Mouse (Mus musculus) intestine, postnatal 0 days (tissue): ENCODE measurements around the gene Lmntd1. TPM values are rescaled to one million over a fixed set of nuclear protein-coding genes. Genes with fewer than 3 reads are reported as not detected.

ENCODE experiments used
- ATAC-seq: fragments of 200-750 bp; cut with Nextera tagmentation; 2 replicates; pipeline ENCODE4 v1.8.0; 2017; ENCODE audit warnings: mild to moderate bottlenecking, moderate TSS enrichment, moderate library complexity
- H3K27ac ChIP-seq: fragments of 300-500 bp; sonication (generic); 2 replicates; pipeline ENCODE4 v1.5.1; 2014; ENCODE audit warnings: mild to moderate bottlenecking, low read depth, low read length, moderate library complexity
- H3K27me3 ChIP-seq: fragments of 300-500 bp; sonication (generic); replicated peaks from 2 replicates; pipeline ENCODE4 v1.6.1; 2014; ENCODE audit warnings: low read length, mixed read lengths; ENCODE audit not compliant: control insufficient read depth, insufficient read depth
- H3K36me3 ChIP-seq: fragments of 300-500 bp; sonication (generic); 2 replicates; pipeline ENCODE4 v1.6.1; 2014; ENCODE audit warnings: mild to moderate bottlenecking, moderate library complexity; ENCODE audit not compliant: control insufficient read depth, insufficient read depth
- H3K4me1 ChIP-seq: fragments of 300-500 bp; sonication (generic); replicated peaks from 2 replicates; pipeline ENCODE4 v1.6.1; 2014; ENCODE audit warnings: antibody characterized with exemption, low read length, mixed read lengths; ENCODE audit not compliant: control insufficient read depth, insufficient read depth
- H3K4me2 ChIP-seq: fragments of 300-500 bp; sonication (generic); replicated peaks from 2 replicates; pipeline ENCODE4 v1.6.1; 2014; ENCODE audit warnings: low read depth, mild to moderate bottlenecking, moderate library complexity
- H3K4me3 ChIP-seq: fragments of 300-500 bp; sonication (generic); 2 replicates; pipeline ENCODE4 v1.5.1; 2014; ENCODE audit warnings: low read depth, low read length
- H3K9ac ChIP-seq: fragments of 300-500 bp; sonication (generic); 2 replicates; pipeline ENCODE4 v1.6.1; 2014; ENCODE audit warnings: mild to moderate bottlenecking, low read depth, low read length
- H3K9me3 ChIP-seq: fragments of 300-500 bp; sonication (generic); 2 replicates; pipeline ENCODE4 v1.6.1; 2016; ENCODE audit warnings: mixed run types; ENCODE audit not compliant: control insufficient read depth
- CTCF ChIP-seq: sonication (generic); IDR thresholded peaks from 2 replicates; pipeline ENCODE4 v1.5.1; 2016; ENCODE audit warnings: low read depth, mild to moderate bottlenecking, control low read depth, antibody characterized with exemption, moderate library complexity
- WGBS: fragments of 180-500 bp; shearing (Covaris S2); extraction: QIAGEN DNeasy Blood & Tissue Kit; methylation state at CpG from one replicate; pipeline ENCODE4 v1.1.7; 2014; 5-methylcytosine and 5-hydroxymethylcytosine counted together
- polyA plus RNA-seq: library from polyadenylated mRNA; unstranded; fragments of >200 nt; fragmentation: Nextera tagmentation; extraction: Ambion mirVana; gene quantifications from 2 replicates; pipeline ENCODE4 v1.2.1, GENCODE M21; 2015

The Lmntd1 gene
- polyA plus RNA-seq, 1 experiment from 2014 or later, result 0.61 TPM

GRCm38 (mm10) chr6:145557059-145557992, 56.8 kb downstream of the Lmntd1 start:
- Histone ChIP-seq H3K4me1 (no peaks in the 10 kb centered on the region), H3K9ac (no peak overlapping the region), H3K27ac (no peak overlapping the region), H3K27me3 (no peaks in the 10 kb centered on the region), H3K9me3 (no peaks in the 10 kb centered on the region), H3K36me3 (no peaks in the 10 kb centered on the region), H3K4me3 (no peak overlapping the region), H3K4me2 (no peak overlapping the region)
- 46% methylated on average over 15 of the region's 15 CpGs for WGBS
- TF ChIP-seq CTCF, result no peak
- ATAC-seq, result no peak

DNA sequence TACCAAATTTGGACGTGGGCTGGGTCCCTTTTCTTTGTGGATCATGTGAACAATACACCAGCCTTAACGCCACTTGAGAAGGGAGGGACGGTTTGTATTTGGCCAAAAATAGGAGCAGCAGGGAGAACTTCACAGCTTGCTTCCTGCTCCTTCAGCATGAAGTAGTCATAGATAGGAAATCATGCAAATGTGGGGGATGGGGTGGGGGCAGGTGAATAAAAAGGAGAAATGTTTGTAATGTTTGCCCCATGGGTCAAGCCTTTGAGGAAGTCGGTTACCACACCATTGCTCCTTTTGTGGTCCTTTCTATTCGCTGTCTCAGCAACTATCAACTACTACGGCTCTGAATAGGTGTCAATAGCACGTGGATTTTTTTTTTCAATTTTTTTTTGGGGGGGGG, 60.9 kb downstream of the Lmntd1 start:
- no peak for TF ChIP-seq CTCF
- Histone ChIP-seq H3K9ac (no peak overlapping the region), H3K4me3 (no peak overlapping the region), H3K27me3 (no peaks in the 10 kb centered on the region), H3K9me3 (no peaks in the 10 kb centered on the region), H3K4me1 (no peaks in the 10 kb centered on the region), H3K36me3 (no peaks in the 10 kb centered on the region), H3K27ac (no peak overlapping the region), H3K4me2 (no peak overlapping the region)
- no peak for ATAC-seq
- WGBS, result 72% methylated on average over 7 of the region's 7 CpGs

DNA sequence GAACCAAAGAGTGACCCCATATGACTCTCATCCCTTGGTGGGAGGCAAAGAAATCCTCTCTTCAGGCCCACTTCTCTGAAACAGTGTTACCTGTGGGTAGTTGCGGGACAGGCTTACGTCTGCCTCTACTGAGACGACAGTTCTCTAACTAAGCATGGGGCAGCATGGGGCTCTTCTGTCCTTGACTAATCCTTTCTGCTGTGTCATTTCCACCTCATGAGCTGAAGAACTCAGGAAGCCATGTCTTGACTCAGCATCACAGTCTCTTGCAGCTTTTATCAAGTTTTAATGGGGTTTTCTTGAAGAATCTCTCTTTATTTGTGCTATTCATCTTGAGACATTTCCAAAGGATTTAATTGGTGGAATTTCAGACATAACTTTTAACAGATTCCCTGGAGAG, 61.3 kb downstream of the Lmntd1 start:
- Histone ChIP-seq H3K27me3 (no peaks in the 10 kb centered on the region), H3K9me3 (no peaks in the 10 kb centered on the region), H3K4me2 (no peak overlapping the region), H3K4me3 (no peak overlapping the region), H3K9ac (no peak overlapping the region), H3K4me1 (no peaks in the 10 kb centered on the region), H3K27ac (no peak overlapping the region), H3K36me3 (no peaks in the 10 kb centered on the region)
- no peak for ATAC-seq
- 93% methylated on average over 3 of the region's 3 CpGs for WGBS
- no peak for TF ChIP-seq CTCF

- Histone ChIP-seq H3K27me3 (no peaks in the 10 kb centered on the region), H3K4me3 (no peak overlapping the region), H3K36me3 (no peaks in the 10 kb centered on the region), H3K9ac (no peak overlapping the region), H3K4me1 (no peaks in the 10 kb centered on the region), H3K9me3 (no peaks in the 10 kb centered on the region), H3K4me2 (no peak overlapping the region), H3K27ac (no peak overlapping the region)
- 68% methylated on average over 5 of the region's 5 CpGs for WGBS
- TF ChIP-seq CTCF, result no peak
- ATAC-seq, result no peak
Observed at GRCm38 (mm10) chr6:145550993-145551392, 63.1 kb downstream of the Lmntd1 start.

DNA sequence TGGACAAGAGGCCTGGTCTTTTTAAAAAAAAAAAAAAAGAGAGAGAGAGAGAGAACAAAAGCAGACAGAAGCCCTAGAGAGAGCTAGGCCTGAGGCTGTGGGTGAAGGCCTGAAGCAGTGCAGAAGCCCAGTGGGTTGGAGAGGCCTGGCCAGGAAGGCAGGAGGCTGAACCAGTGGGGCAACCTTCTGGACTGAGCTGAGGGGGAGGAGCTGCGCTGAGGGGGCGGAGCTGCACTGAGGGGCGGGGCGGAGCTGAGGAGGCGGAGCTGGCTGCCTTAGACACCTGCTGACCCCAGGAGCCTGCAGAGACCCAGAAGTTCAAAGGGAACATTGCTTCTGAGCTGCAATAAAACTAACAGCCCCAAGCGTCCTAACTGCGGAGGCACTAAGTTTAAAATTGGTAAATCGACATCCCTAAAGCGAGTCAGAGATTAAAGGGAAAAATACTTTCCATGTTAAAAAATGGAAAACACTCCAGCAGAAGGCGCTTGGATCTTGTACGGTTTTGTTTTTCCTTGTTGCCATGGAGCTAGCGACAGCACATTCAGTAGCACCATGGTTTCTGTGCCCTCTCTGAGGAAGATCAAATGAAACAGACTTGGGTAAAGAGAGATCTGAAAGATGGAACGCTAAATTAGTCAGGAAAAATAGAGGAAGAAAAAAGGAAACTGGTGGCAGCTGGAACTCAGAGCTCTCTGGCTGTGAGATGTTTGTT, 68.0 kb downstream of the Lmntd1 start:
- 46% methylated on average over 13 of the region's 13 CpGs for WGBS
- H3K9ac ChIP-seq, result no peak overlapping the region
- H3K4me1 ChIP-seq, result no peaks in the 10 kb centered on the region
- peak overlapping the region; percentile 35; the same call in 1 of the 2 replicates for H3K27ac ChIP-seq
- peak; percentile 79 for ATAC-seq
- no peak overlapping the region for H3K4me3 ChIP-seq
- H3K4me2 ChIP-seq, result no peak overlapping the region
- H3K36me3 ChIP-seq, result no peaks in the 10 kb centered on the region
- TF ChIP-seq CTCF, result 0 out of 2 replicates have a peak, but pooled peaks have one; percentile 7
- H3K9me3 ChIP-seq, result no peaks in the 10 kb centered on the region; the same call in 1 of the 2 replicates
- H3K27me3 ChIP-seq, result no peaks in the 10 kb centered on the region

DNA sequence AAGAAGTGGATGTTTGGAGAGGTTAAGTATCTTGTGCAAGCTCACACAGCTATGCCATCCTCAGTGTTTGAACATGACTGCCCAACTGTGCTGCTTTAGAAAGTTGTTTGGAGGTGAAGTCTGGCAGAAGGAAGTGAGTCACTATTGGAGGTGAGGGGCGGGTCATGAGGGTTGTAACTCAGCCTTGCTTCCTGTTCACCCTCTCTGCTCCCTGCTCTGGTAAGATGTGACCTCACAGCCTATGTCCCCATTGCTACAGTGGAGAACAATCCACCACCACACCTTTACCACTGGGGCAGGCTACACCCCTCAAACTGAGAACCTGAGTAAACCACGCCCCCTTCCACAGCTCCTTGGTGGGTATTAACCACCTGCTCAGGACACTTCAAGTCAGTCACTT, 69.3 kb downstream of the Lmntd1 start:
- no peak overlapping the region for H3K27ac ChIP-seq
- no peak for TF ChIP-seq CTCF
- no peaks in the 10 kb centered on the region for H3K4me1 ChIP-seq
- H3K36me3 ChIP-seq, result no peaks in the 10 kb centered on the region
- no peaks in the 10 kb centered on the region; the same call in 1 of the 2 replicates for H3K9me3 ChIP-seq
- no peak overlapping the region for H3K9ac ChIP-seq
- no peak overlapping the region for H3K4me3 ChIP-seq
- no peak overlapping the region for H3K4me2 ChIP-seq
- H3K27me3 ChIP-seq, result no peaks in the 10 kb centered on the region
- 83% methylated on average over 2 of the region's 2 CpGs for WGBS
- no peak for ATAC-seq
